In genomic region chr19:27216318-27216717, GRCm38 (mm10) we compare ENCODE assay signal across 8 mouse cellular contexts. TPM values are rescaled to one million over a fixed set of nuclear protein-coding genes. Genes with fewer than 3 reads are reported as not detected.
A peak's percentile ranks its signal among the peaks of the same experiment; 100 is the strongest.
DNase-seq lines count a peak whose midpoint lies in the region; ATAC-seq lines count a peak whose summit lies in the region.

Vldlr (plus strand) TSS chr19:27216484.

- no peaks in the 10 kb centered on the region for H3K36me3 ChIP-seq in lung, embryonic 15.5 days
- H3K36me3 ChIP-seq in embryonic facial prominence, embryonic 13.5 days = no peaks in the 10 kb centered on the region
- H3K36me3 ChIP-seq in heart, embryonic 11.5 days (ENCODE audit: control insufficient read depth, insufficient read depth, low read length) = no peaks in the 10 kb centered on the region
- no peaks in the 10 kb centered on the region for H3K36me3 ChIP-seq in liver, embryonic 15.5 days (replicated peaks)

- no peak for DNase-seq in lung, postnatal 25 days (ENCODE audit: low spot score)
- peak; percentile 44 for DNase-seq in kidney, postnatal 14 days
- DNase-seq in urinary bladder, postnatal 10 days (ENCODE audit: low spot score) = no peak

- H3K27me3 ChIP-seq in lung, embryonic 15.5 days = peaks cover 23% of the 10 kb centered on the region
- peaks cover 16% of the 10 kb centered on the region for H3K27me3 ChIP-seq in embryonic facial prominence, embryonic 13.5 days
- peaks cover 16% of the 10 kb centered on the region; the same call in 1 of the 2 replicates for H3K27me3 ChIP-seq in heart, embryonic 11.5 days (ENCODE audit: control insufficient read depth, insufficient read depth, low read length)
- H3K27me3 ChIP-seq in liver, embryonic 15.5 days = peaks cover 55% of the 10 kb centered on the region

- peak within 1 kb of the TSS; percentile 63 for H3K9ac ChIP-seq in lung, embryonic 15.5 days
- H3K9ac ChIP-seq in embryonic facial prominence, embryonic 13.5 days = peak within 1 kb of the TSS; percentile 75
- H3K9ac ChIP-seq in heart, embryonic 11.5 days (ENCODE audit: low read depth, low read length) = peak within 1 kb of the TSS; percentile 77
- H3K9ac ChIP-seq in liver, embryonic 15.5 days = no peak within 1 kb of the TSS

- H3K27ac ChIP-seq in lung, embryonic 15.5 days = peak within 1 kb of the TSS; percentile 70
- H3K27ac ChIP-seq in embryonic facial prominence, embryonic 13.5 days = peak within 1 kb of the TSS; percentile 83
- H3K27ac ChIP-seq in heart, embryonic 11.5 days (ENCODE audit: low read depth, low read length) = peak within 1 kb of the TSS; percentile 77
- H3K27ac ChIP-seq in liver, embryonic 15.5 days (replicated peaks) = no peak within 1 kb of the TSS

- no peaks in the 10 kb centered on the region for H3K9me3 ChIP-seq in lung, embryonic 15.5 days
- no peaks in the 10 kb centered on the region for H3K9me3 ChIP-seq in embryonic facial prominence, embryonic 13.5 days
- no peaks in the 10 kb centered on the region for H3K9me3 ChIP-seq in heart, embryonic 11.5 days (replicated peaks; ENCODE audit: control insufficient read depth, low read length)
- no peaks in the 10 kb centered on the region for H3K9me3 ChIP-seq in liver, embryonic 15.5 days (replicated peaks)

- peaks cover 13% of the 10 kb centered on the region; the same call in 1 of the 2 replicates for H3K4me1 ChIP-seq in lung, embryonic 15.5 days
- H3K4me1 ChIP-seq in embryonic facial prominence, embryonic 13.5 days = peaks cover 20% of the 10 kb centered on the region
- no peaks in the 10 kb centered on the region for H3K4me1 ChIP-seq in heart, embryonic 11.5 days (ENCODE audit: control insufficient read depth, insufficient read depth, low read length)
- no peaks in the 10 kb centered on the region; the same call in 1 of the 2 replicates for H3K4me1 ChIP-seq in liver, embryonic 15.5 days (replicated peaks)

- no peak for ATAC-seq in lung, embryonic 15.5 days (ENCODE audit: borderline replicate concordance, extremely low read depth, low FRiP score, low TSS enrichment)
- no peak for ATAC-seq in embryonic facial prominence, embryonic 13.5 days (ENCODE audit: insufficient number of reproducible peaks, insufficient read depth, low FRiP score, low TSS enrichment, low read depth)
- ATAC-seq in heart, embryonic 11.5 days (replicated peaks; ENCODE audit: insufficient number of reproducible peaks, low FRiP score, low TSS enrichment) = no peak
- ATAC-seq in liver, embryonic 15.5 days (ENCODE audit: insufficient read depth) = no peak
- no peak for ATAC-seq in monocyte, adult 5-6 weeks (replicated peaks; ENCODE audit: insufficient number of reproducible peaks, low FRiP score, low TSS enrichment, poor library complexity, severe bottlenecking)

- peak within 1 kb of the TSS; percentile 72 for H3K4me3 ChIP-seq in lung, embryonic 15.5 days
- peak within 1 kb of the TSS; percentile 61 for H3K4me3 ChIP-seq in embryonic facial prominence, embryonic 13.5 days
- peak within 1 kb of the TSS; percentile 77 for H3K4me3 ChIP-seq in heart, embryonic 11.5 days (ENCODE audit: low read depth, low read length)
- peak within 1 kb of the TSS; percentile 53 for H3K4me3 ChIP-seq in liver, embryonic 15.5 days (replicated peaks)

- H3K4me2 ChIP-seq in lung, embryonic 15.5 days = peak within 1 kb of the TSS; percentile 96
- H3K4me2 ChIP-seq in embryonic facial prominence, embryonic 13.5 days = peak within 1 kb of the TSS; percentile 94
- H3K4me2 ChIP-seq in heart, embryonic 11.5 days = peak within 1 kb of the TSS; percentile 76
- H3K4me2 ChIP-seq in liver, embryonic 15.5 days = peak within 1 kb of the TSS; percentile 67

- 3% methylated on average over 11 of the region's 11 CpGs for WGBS in lung, embryonic 15.5 days
- WGBS in embryonic facial prominence, embryonic 13.5 days = 2% methylated on average over 11 of the region's 11 CpGs
- 4% methylated on average over 11 of the region's 11 CpGs for WGBS in heart, embryonic 11.5 days (ENCODE audit: insufficient replicate concordance)
- WGBS in liver, embryonic 15.5 days (ENCODE audit: insufficient replicate concordance) = 6% methylated on average over 11 of the region's 11 CpGs

RNA-seq across cellular contexts. Expression of gene Vldlr, which starts in this region (rescaled TPM):
- polyA plus RNA-seq in lung, embryonic 15.5 days (2015; fragmentation: Nextera tagmentation; extraction: Ambion mirVana) = 25.2 and 28.8 TPM in 2 replicates
- polyA plus RNA-seq in embryonic facial prominence, embryonic 13.5 days (2015; fragmentation: Nextera tagmentation; extraction: Ambion mirVana) = 14.2 and 17.3 TPM in 2 replicates
- polyA plus RNA-seq in heart, embryonic 11.5 days (2014; fragmentation: Nextera tagmentation; extraction: Ambion mirVana) = 16.8 and 17.2 TPM in 2 replicates
- polyA plus RNA-seq in liver, embryonic 15.5 days (2015; fragmentation: Nextera tagmentation; extraction: Ambion mirVana) = 1.3 and 1.5 TPM in 2 replicates
- 0.10 to 2.3 TPM in 2 of 3 replicates, not detected in the other for total RNA-seq in monocyte, adult 5-6 weeks (2017)
